Mouse (Mus musculus) lung, embryonic 16.5 days (tissue): ENCODE measurements around the gene BC030870. TPM values are rescaled to one million over a fixed set of nuclear protein-coding genes. Genes with fewer than 3 reads are reported as not detected.
"Not testable (repeated sequence)": the region's sequence is repeated elsewhere in the genome, so short reads cannot be mapped to it uniquely, and the experiment has no call there.

Experiments
- ATAC-seq: fragments of 200-750 bp; cut with Nextera tagmentation; 2 replicates; pipeline ENCODE4 v1.8.0; 2017; ENCODE audit warnings: low read depth, mild to moderate bottlenecking, moderate library complexity
- H3K27ac ChIP-seq: fragments of 300-500 bp; sonication (generic); 2 replicates; pipeline ENCODE4 v1.5.1; 2014; ENCODE audit warnings: mild to moderate bottlenecking, control low read depth, low read length
- H3K27me3 ChIP-seq: fragments of 300-500 bp; sonication (generic); 2 replicates; pipeline ENCODE4 v1.6.1; 2014; ENCODE audit warnings: low read depth, low read length, mixed read lengths; ENCODE audit not compliant: control insufficient read depth, insufficient read depth
- H3K36me3 ChIP-seq: fragments of 300-500 bp; sonication (generic); 2 replicates; pipeline ENCODE4 v1.6.1; 2014; ENCODE audit warnings: low read length; ENCODE audit not compliant: control insufficient read depth, insufficient read depth
- H3K4me1 ChIP-seq: fragments of 300-500 bp; sonication (generic); replicated peaks from 2 replicates; pipeline ENCODE4 v1.6.1; 2014; ENCODE audit warnings: low read length, mixed read lengths; ENCODE audit not compliant: control insufficient read depth, insufficient read depth
- H3K4me2 ChIP-seq: fragments of 300-500 bp; sonication (generic); 2 replicates; pipeline ENCODE4 v1.6.1; 2014; ENCODE audit warnings: low read depth, low read length, control low read depth
- H3K4me3 ChIP-seq: fragments of 300-500 bp; sonication (generic); 2 replicates; pipeline ENCODE4 v1.5.1; 2014; ENCODE audit warnings: mild to moderate bottlenecking, low read length, control low read depth
- H3K9ac ChIP-seq: fragments of 300-500 bp; sonication (generic); 2 replicates; pipeline ENCODE4 v1.6.1; 2014; ENCODE audit warnings: low read length, control low read depth
- H3K9me3 ChIP-seq: fragments of 300-500 bp; sonication (generic); 2 replicates; pipeline ENCODE4 v1.6.1; 2016; ENCODE audit warnings: low read length; ENCODE audit not compliant: control insufficient read depth
- WGBS: fragments of 180-500 bp; shearing (Covaris S2); extraction: QIAGEN DNeasy Blood & Tissue Kit; methylation state at CpG from one replicate; pipeline ENCODE4 v1.1.7; 2014; 5-methylcytosine and 5-hydroxymethylcytosine counted together
- polyA plus RNA-seq: library from polyadenylated mRNA; unstranded; fragments of >200 nt; fragmentation: Nextera tagmentation; extraction: Ambion mirVana; gene quantifications from 2 replicates; pipeline ENCODE4 v1.2.1, GENCODE M21; 2015

The BC030870 gene
- polyA plus RNA-seq: 2.3 and 3.0 TPM in 2 replicates

DNA sequence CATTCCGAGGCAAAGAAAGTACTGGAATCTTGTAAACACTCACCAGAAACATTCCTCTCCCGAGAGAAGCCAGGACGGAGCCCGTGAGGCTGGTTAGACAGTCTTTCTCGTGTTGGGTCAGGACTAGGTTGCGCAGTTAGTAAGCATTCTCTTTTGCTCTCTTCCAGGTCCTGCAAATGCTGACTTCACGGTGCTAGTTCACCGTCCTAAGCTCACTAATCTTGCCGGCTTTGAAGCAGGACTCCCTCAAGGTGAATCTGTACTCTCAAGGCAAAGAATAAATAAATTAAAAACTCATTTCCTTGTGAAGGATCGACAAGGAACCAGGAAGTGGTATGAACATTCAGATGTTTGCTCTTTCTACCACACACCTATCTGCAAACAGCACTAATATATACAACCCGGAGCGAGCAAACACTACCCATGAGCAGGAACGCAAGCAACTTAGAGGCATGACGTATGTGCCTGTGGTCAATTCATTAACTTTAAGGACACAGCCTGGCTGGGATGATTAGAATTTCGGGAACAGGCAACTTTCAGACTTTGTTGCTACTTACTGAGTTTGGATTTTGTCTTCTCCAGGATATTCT is at the start of gene BC030870:
BC030870 (minus strand) TSS at position 365 of the 590 bp plus-strand sequence.
- Histone ChIP-seq H3K4me3 (peak within 1 kb of the TSS; percentile 26), H3K27me3 (no peaks in the 10 kb centered on the region), H3K36me3 (no peaks in the 10 kb centered on the region), H3K4me2 (peak within 1 kb of the TSS; percentile 47), H3K9me3 (no peaks in the 10 kb centered on the region), H3K4me1 (no peaks in the 10 kb centered on the region), H3K27ac (peak within 1 kb of the TSS; percentile 61), H3K9ac (0 out of 2 replicates have a peak within 1 kb of the TSS, but pooled peaks have one; percentile 15)
- 39% methylated on average over 15 of the region's 15 CpGs for WGBS
- no peak for ATAC-seq

DNA sequence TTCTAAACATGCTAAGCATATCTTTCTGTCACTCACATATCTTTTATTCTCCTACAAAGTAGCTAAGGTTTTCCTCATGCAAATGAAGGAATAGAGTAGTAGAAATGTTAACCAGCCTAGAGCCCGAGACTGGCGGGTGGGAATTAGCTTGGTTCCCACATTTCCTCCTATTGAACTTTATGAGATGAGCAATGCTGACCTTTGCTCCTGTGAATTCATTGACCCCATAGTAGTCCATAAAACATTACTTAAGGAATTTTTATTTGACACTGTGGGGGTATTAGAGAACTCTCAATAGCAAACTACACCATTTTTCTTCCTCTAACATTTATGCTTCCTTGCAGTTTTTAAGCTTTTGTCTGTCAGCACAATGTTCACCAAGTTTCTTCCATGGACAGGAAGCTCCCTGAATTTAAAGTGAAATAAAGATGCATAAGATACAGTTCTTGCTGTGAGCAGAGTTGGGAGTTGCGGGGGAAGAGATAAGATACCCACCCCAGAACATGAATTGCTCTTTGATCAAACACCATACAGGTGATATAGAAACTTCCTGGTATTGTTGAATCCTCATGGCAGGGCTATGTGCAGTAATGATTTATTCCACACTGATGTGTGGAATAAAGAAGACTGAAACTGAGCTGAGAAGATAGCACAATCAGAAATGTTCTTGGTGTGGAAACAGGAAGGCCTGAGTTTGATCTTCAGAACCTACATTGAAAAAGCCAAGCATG is 45.5 kb upstream of the BC030870 start:
- H3K9ac ChIP-seq: no peak overlapping the region
- no peak overlapping the region for H3K4me3 ChIP-seq
- H3K4me1 ChIP-seq: no peaks in the 10 kb centered on the region
- no peaks in the 10 kb centered on the region for H3K27me3 ChIP-seq
- no peak overlapping the region for H3K4me2 ChIP-seq
- no peak overlapping the region for H3K27ac ChIP-seq
- WGBS: 67% methylated on average over 3 of the region's 3 CpGs
- no peaks in the 10 kb centered on the region for H3K9me3 ChIP-seq
- H3K36me3 ChIP-seq: no peaks in the 10 kb centered on the region
- ATAC-seq: no peak

DNA sequence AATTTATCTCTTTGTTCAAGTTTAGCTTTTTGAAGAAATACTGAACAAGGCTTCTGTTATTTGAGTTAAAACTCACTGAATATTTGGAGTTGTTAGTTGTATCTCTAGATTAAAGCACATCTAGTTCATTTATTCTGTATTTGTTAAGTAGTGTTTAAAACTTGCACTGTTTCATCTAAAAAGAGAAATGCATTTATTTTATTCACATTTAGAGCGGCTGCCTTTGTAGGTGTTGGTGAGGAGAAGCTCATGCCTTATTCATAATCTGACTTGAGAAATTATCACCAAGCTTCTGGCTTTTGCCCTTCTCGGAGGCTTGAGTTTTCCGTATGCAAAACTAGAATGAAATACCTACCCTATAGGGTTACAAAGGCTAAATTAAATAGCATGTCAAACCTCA is 39.8 kb upstream of the BC030870 start:
- H3K27ac ChIP-seq: no peak overlapping the region
- no peak for ATAC-seq
- no peak overlapping the region for H3K4me2 ChIP-seq
- H3K4me3 ChIP-seq: no peak overlapping the region
- no peaks in the 10 kb centered on the region for H3K27me3 ChIP-seq
- H3K4me1 ChIP-seq: no peaks in the 10 kb centered on the region
- 73% methylated on average over 3 of the region's 3 CpGs for WGBS
- H3K9me3 ChIP-seq: no peaks in the 10 kb centered on the region
- no peaks in the 10 kb centered on the region for H3K36me3 ChIP-seq
- no peak overlapping the region for H3K9ac ChIP-seq

DNA sequence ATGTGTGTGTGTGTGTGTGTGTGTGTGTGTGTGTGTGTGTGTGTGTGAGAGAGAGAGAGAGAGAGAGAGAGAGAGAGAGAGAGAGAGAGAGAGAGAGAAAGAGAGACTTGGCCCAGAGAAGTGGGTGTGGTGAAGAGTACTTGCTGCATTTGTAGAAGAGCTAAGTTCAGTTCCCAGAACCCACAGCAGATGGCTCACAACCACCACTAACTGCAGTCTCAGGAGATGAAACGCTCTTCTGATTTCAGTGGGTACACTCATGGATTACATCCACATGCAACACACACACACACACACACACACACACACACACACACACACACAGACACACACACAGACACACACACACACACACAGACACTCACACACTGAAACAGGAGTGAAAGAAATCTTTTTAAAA is 31.3 kb upstream of the BC030870 start:
- H3K27ac ChIP-seq, H3K4me1 ChIP-seq, ATAC-seq, H3K9ac ChIP-seq, H3K9me3 ChIP-seq, H3K4me2 ChIP-seq, H3K4me3 ChIP-seq, H3K36me3 ChIP-seq, H3K27me3 ChIP-seq: not testable (repeated sequence)
- 29% methylated on average over 1 of the region's 1 CpGs for WGBS

DNA sequence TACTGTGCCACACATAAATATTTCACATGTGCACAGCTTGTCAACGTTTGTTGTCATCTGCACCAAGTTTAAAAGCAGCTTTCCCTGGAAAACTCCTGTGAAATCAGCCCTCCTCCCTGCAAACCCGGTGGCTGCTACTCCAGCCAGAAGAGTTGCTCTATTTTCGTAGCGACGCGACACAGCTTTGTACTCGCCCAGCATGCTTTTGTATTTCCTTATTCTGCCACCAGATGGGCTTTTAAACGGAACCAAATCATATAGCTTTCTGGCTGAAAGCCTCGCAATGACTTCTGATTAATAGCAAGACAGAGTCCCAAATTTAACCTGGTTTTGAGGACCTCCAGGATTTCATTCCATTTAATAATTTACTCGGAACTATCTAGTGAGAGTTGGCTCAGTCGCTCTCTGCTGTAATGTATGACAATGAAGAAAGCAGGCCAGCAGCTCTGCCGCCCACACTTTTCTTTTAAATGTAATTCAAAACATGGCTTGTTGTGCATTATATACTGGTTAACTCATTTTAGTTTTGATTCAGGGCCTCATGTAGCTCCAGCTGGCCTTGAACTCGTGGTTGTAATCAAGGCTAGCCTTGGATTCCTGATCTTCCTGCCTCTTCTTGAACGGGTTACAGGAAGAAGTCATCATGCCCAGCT is 29.9 kb upstream of the BC030870 start:
- no peak overlapping the region for H3K9ac ChIP-seq
- H3K9me3 ChIP-seq: no peaks in the 10 kb centered on the region
- no peaks in the 10 kb centered on the region for H3K27me3 ChIP-seq
- 65% methylated on average over 14 of the region's 14 CpGs for WGBS
- ATAC-seq: no peak
- H3K4me2 ChIP-seq: no peak overlapping the region
- H3K27ac ChIP-seq: no peak overlapping the region
- no peaks in the 10 kb centered on the region for H3K4me1 ChIP-seq
- no peak overlapping the region for H3K4me3 ChIP-seq
- no peaks in the 10 kb centered on the region for H3K36me3 ChIP-seq

DNA sequence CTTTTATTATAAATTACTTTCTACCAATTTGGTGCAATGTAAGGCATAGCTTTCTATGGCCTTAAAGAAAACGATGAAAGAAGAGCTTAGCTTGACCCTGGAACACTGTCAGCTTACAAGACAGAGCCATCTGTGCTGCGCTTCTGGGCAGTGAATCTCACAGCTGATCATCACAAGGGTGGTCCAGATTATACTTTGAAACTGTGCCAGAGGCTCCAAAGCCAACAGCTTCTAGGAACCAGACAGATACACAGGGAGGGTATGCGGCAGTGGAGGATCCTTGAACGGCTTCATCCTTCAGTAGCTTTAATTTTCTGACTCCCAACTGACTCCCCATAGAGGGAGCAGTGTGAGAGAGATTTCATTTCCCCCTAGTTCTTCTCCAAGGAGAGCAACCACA is 28.5 kb upstream of the BC030870 start:
- ATAC-seq: no peak
- H3K4me3 ChIP-seq: no peak overlapping the region
- H3K27ac ChIP-seq: no peak overlapping the region
- no peak overlapping the region for H3K4me2 ChIP-seq
- H3K9me3 ChIP-seq: no peaks in the 10 kb centered on the region
- 61% methylated on average over 4 of the region's 4 CpGs for WGBS
- no peaks in the 10 kb centered on the region for H3K27me3 ChIP-seq
- H3K9ac ChIP-seq: no peak overlapping the region
- H3K36me3 ChIP-seq: no peaks in the 10 kb centered on the region
- H3K4me1 ChIP-seq: no peaks in the 10 kb centered on the region

DNA sequence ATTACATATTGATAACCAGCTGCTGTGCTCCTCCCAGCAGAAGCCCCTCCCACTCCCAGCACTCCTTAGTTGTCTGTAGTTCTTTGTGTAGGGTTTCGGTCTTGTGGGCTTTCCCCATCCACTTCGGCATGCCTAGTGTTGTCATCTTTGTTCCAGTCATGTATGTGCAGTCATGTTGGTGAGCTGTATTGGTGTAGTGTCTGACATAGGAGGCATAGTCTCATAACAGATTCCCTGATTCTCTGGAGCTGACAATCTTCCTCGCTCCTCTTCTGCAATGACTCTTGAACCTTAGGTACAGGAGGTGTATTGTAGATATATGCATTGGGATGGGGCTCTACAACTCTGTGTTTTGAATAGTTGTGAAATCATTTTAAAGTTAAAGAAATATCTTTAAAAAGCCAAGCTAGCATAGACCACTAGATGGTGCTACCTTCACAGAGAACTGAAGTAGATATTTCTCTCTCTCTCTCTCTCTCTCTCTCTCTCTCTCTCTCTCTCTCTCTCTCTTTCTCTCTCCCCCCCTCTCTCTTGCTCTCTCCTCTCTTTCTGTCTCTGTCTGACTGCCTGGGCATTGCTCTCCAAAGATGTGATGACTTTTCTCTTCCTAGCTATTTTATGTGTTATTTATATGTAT is 9.6 kb upstream of the BC030870 start:
- WGBS: 56% methylated on average over 3 of the region's 3 CpGs

DNA sequence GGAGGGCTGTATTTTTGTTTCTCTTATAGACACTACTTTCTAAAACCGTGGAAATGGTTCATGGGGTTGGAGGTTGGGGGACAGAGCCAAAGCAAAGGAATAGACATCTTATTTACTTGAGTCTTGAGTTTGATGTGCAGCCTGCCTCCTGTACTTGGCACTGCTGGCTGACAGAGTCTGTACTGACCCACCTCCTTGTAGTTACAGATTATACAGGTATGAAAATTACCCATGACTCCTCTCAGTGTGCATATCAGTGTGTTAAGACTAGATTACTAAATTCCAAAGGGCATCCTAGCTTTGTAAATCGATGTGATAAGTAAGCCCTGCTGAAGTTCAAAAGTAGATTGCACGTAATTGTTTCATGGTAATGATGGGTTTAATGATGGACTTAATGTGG is 2.9 kb downstream of the BC030870 start:
- Histone ChIP-seq H3K4me2 (no peak overlapping the region), H3K27me3 (no peaks in the 10 kb centered on the region), H3K27ac (no peak overlapping the region), H3K36me3 (no peaks in the 10 kb centered on the region), H3K4me3 (no peak overlapping the region), H3K4me1 (no peaks in the 10 kb centered on the region), H3K9ac (no peak overlapping the region), H3K9me3 (no peaks in the 10 kb centered on the region)
- ATAC-seq: no peak
- 65% methylated on average over 3 of the region's 3 CpGs for WGBS

More for the DNA sequence above, 9.6 kb upstream of the BC030870 start:
- no peaks in the 10 kb centered on the region for H3K9me3 ChIP-seq
- H3K4me3 ChIP-seq: no peak overlapping the region
- ATAC-seq: no peak
- no peaks in the 10 kb centered on the region for H3K27me3 ChIP-seq
- H3K4me2 ChIP-seq: no peak overlapping the region
- no peak overlapping the region for H3K27ac ChIP-seq
- H3K36me3 ChIP-seq: no peaks in the 10 kb centered on the region
- H3K4me1 ChIP-seq: no peaks in the 10 kb centered on the region
- no peak overlapping the region for H3K9ac ChIP-seq

DNA sequence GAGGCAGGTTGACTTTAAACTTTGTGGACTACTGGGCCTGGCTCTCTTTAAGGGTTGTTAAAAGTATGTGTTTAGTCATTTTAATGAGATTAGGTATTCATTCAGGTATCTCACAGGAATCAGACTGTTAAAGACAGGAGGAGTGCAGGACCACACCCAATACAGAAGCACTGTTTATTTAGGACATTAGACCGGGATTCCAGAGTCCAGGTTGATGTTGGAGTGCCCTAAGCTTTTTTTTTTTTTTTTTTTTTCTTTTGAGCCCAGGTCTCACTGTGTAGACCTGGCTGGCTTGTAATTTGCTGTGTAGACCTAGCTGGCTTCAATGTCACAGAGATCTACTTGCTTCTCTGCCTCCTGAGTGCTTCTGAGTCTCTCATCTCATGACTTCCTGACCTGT is 3.3 kb downstream of the BC030870 start:
- H3K27ac ChIP-seq: no peak overlapping the region
- no peaks in the 10 kb centered on the region for H3K4me1 ChIP-seq
- no peak for ATAC-seq
- no peaks in the 10 kb centered on the region for H3K36me3 ChIP-seq
- no peak overlapping the region for H3K9ac ChIP-seq
- no peak overlapping the region for H3K4me2 ChIP-seq
- WGBS: 17% methylated on average over 1 of the region's 1 CpGs
- no peaks in the 10 kb centered on the region for H3K27me3 ChIP-seq
- no peak overlapping the region for H3K4me3 ChIP-seq
- H3K9me3 ChIP-seq: no peaks in the 10 kb centered on the region
